Mouse (Mus musculus): Measurements from ENCODE around the gene Rhox4b. TPM values are rescaled to one million over a fixed set of nuclear protein-coding genes. Genes with fewer than 3 reads are reported as not detected.
"Not testable (repeated sequence)": the region's sequence is repeated elsewhere in the genome, so short reads cannot be mapped to it uniquely, and the experiment has no call there.

Gene Rhox4b
- polyA plus RNA-seq (2012; ENCODE audit: insufficient read depth, insufficient read length, low replicate concordance, missing spikeins) = not detected in 2 replicates

- not testable (repeated sequence) for H3K27ac ChIP-seq (ENCODE audit: insufficient read depth, low read depth, low read length); H3K4me1 ChIP-seq (ENCODE audit: control insufficient read depth, insufficient read depth, low read length); H3K4me3 ChIP-seq (ENCODE audit: insufficient read depth, low read depth, low read length)
- WGBS = 84% methylated on average over 14 of the region's 15 CpGs
Measured at GRCm38 (mm10) chrX:37432194-37432593, at the start of gene Rhox4b. Gene Rhox4b (plus strand): TSS chrX:37432494.

GRCm38 (mm10) chrX:37390548-37390947, 41.7 kb upstream of the Rhox4b start, which contains the start of gene Rhox4a2:
Gene Rhox4a2 (plus strand): TSS chrX:37390848.
- not testable (repeated sequence) for H3K4me1 ChIP-seq (ENCODE audit: control insufficient read depth, insufficient read depth, low read length); H3K4me3 ChIP-seq (ENCODE audit: insufficient read depth, low read depth, low read length)
- 100% methylated on average over 8 of the region's 16 CpGs for WGBS

GRCm38 (mm10) chrX:37411767-37412166, 20.5 kb upstream of the Rhox4b start, which contains the start of gene Rhox2b:
Gene Rhox2b (plus strand): TSS chrX:37412067.
- not testable (repeated sequence) for H3K4me1 ChIP-seq (ENCODE audit: control insufficient read depth, insufficient read depth, low read length); H3K27ac ChIP-seq (ENCODE audit: insufficient read depth, low read depth, low read length); H3K4me3 ChIP-seq (ENCODE audit: insufficient read depth, low read depth, low read length)
- WGBS = no CpG with 5 or more reads among the region's 9 CpGs

More at GRCm38 (mm10) chrX:37390548-37390947, 41.7 kb upstream of the Rhox4b start, which contains the start of gene Rhox4a2:
- H3K27ac ChIP-seq (ENCODE audit: insufficient read depth, low read depth, low read length) = not testable (repeated sequence)

GRCm38 (mm10) chrX:37453380-37453779, 21.1 kb downstream of the Rhox4b start, which contains the start of gene Rhox2c:
Gene Rhox2c (plus strand): TSS chrX:37453680.
- H3K4me1 ChIP-seq (ENCODE audit: control insufficient read depth, insufficient read depth, low read length); H3K4me3 ChIP-seq (ENCODE audit: insufficient read depth, low read depth, low read length); H3K27ac ChIP-seq (ENCODE audit: insufficient read depth, low read depth, low read length): not testable (repeated sequence)
- 94% methylated on average over 9 of the region's 10 CpGs for WGBS

- H3K27ac ChIP-seq (ENCODE audit: insufficient read depth, low read depth, low read length); H3K4me3 ChIP-seq (ENCODE audit: insufficient read depth, low read depth, low read length); H3K4me1 ChIP-seq (ENCODE audit: control insufficient read depth, insufficient read depth, low read length): not testable (repeated sequence)
- WGBS = 87% methylated on average over 3 of the region's 4 CpGs
Measured at GRCm38 (mm10) chrX:37458285-37458684, 26.0 kb downstream of the Rhox4b start, which contains the start of gene Rhox3c. Gene Rhox3c (plus strand): TSS chrX:37458585.

GRCm38 (mm10) chrX:37480037-37480436, 47.7 kb downstream of the Rhox4b start, which contains the start of gene Rhox4c:
Gene Rhox4c (plus strand): TSS chrX:37480337.
- WGBS = 93% methylated on average over 14 of the region's 14 CpGs
- H3K4me1 ChIP-seq (ENCODE audit: control insufficient read depth, insufficient read depth, low read length); H3K27ac ChIP-seq (ENCODE audit: insufficient read depth, low read depth, low read length); H3K4me3 ChIP-seq (ENCODE audit: insufficient read depth, low read depth, low read length): not testable (repeated sequence)

Other genes starting within 250 kb of the Rhox4b start
- not detected in 2 replicates for gene Ndufa1, start 241.3 kb upstream of the Rhox4b start, polyA plus RNA-seq (2012; ENCODE audit: insufficient read depth, insufficient read length, low replicate concordance, missing spikeins)
- gene Rnf113a1, start 241.2 kb upstream of the Rhox4b start, polyA plus RNA-seq (2012; ENCODE audit: insufficient read depth, insufficient read length, low replicate concordance, missing spikeins) = not detected in 2 replicates
- gene Gm9, start 221.5 kb upstream of the Rhox4b start, polyA plus RNA-seq (2012; ENCODE audit: insufficient read depth, insufficient read length, low replicate concordance, missing spikeins) = not detected in 2 replicates
- not detected in 2 replicates for gene Rhox1, start 210.2 kb upstream of the Rhox4b start, polyA plus RNA-seq (2012; ENCODE audit: insufficient read depth, insufficient read length, low replicate concordance, missing spikeins)
- not detected in 2 replicates for gene Rhox2a, start 187.5 kb upstream of the Rhox4b start, polyA plus RNA-seq (2012; ENCODE audit: insufficient read depth, insufficient read length, low replicate concordance, missing spikeins)
- gene Rhox3a, start 182.6 kb upstream of the Rhox4b start, polyA plus RNA-seq (2012; ENCODE audit: insufficient read depth, insufficient read length, low replicate concordance, missing spikeins) = not detected in 2 replicates
- gene Rhox4a, start 167.2 kb upstream of the Rhox4b start, polyA plus RNA-seq (2012; ENCODE audit: insufficient read depth, insufficient read length, low replicate concordance, missing spikeins) = not detected in 2 replicates
- gene Rhox3a2, start 52.5 kb upstream of the Rhox4b start, polyA plus RNA-seq (2012; ENCODE audit: insufficient read depth, insufficient read length, low replicate concordance, missing spikeins) = not detected in 2 replicates
- not detected in 2 replicates for gene Rhox4a2, start 41.6 kb upstream of the Rhox4b start, polyA plus RNA-seq (2012; ENCODE audit: insufficient read depth, insufficient read length, low replicate concordance, missing spikeins)
- gene Rhox2b, start 20.4 kb upstream of the Rhox4b start, polyA plus RNA-seq (2012; ENCODE audit: insufficient read depth, insufficient read length, low replicate concordance, missing spikeins) = not detected in 2 replicates
- gene Rhox2c, start 21.2 kb downstream of the Rhox4b start, polyA plus RNA-seq (2012; ENCODE audit: insufficient read depth, insufficient read length, low replicate concordance, missing spikeins) = not detected in 2 replicates
- not detected in 2 replicates for gene Rhox3c, start 26.1 kb downstream of the Rhox4b start, polyA plus RNA-seq (2012; ENCODE audit: insufficient read depth, insufficient read length, low replicate concordance, missing spikeins)
- not detected in 2 replicates for gene Rhox4c, start 47.8 kb downstream of the Rhox4b start, polyA plus RNA-seq (2012; ENCODE audit: insufficient read depth, insufficient read length, low replicate concordance, missing spikeins)
- not detected in 2 replicates for gene Rhox2d, start 60.9 kb downstream of the Rhox4b start, polyA plus RNA-seq (2012; ENCODE audit: insufficient read depth, insufficient read length, low replicate concordance, missing spikeins)
- not detected in 2 replicates for gene Rhox4d, start 81.9 kb downstream of the Rhox4b start, polyA plus RNA-seq (2012; ENCODE audit: insufficient read depth, insufficient read length, low replicate concordance, missing spikeins)
- not detected in 2 replicates for gene Rhox2e, start 98.0 kb downstream of the Rhox4b start, polyA plus RNA-seq (2012; ENCODE audit: insufficient read depth, insufficient read length, low replicate concordance, missing spikeins)
- not detected in 2 replicates for gene Rhox3e, start 109.5 kb downstream of the Rhox4b start, polyA plus RNA-seq (2012; ENCODE audit: insufficient read depth, insufficient read length, low replicate concordance, missing spikeins)
- not detected in 2 replicates for gene Rhox4e, start 124.9 kb downstream of the Rhox4b start, polyA plus RNA-seq (2012; ENCODE audit: insufficient read depth, insufficient read length, low replicate concordance, missing spikeins)
- gene Rhox2f, start 138.9 kb downstream of the Rhox4b start, polyA plus RNA-seq (2012; ENCODE audit: insufficient read depth, insufficient read length, low replicate concordance, missing spikeins) = not detected in 2 replicates
- gene Rhox3f, start 148.5 kb downstream of the Rhox4b start, polyA plus RNA-seq (2012; ENCODE audit: insufficient read depth, insufficient read length, low replicate concordance, missing spikeins) = not detected in 2 replicates
- not detected in 2 replicates for gene Rhox4f, start 175.2 kb downstream of the Rhox4b start, polyA plus RNA-seq (2012; ENCODE audit: insufficient read depth, insufficient read length, low replicate concordance, missing spikeins)
- not detected in 2 replicates for gene Rhox3g, start 196.1 kb downstream of the Rhox4b start, polyA plus RNA-seq (2012; ENCODE audit: insufficient read depth, insufficient read length, low replicate concordance, missing spikeins)
- gene Rhox2g, start 211.0 kb downstream of the Rhox4b start, polyA plus RNA-seq (2012; ENCODE audit: insufficient read depth, insufficient read length, low replicate concordance, missing spikeins) = not detected in 2 replicates
- not detected in 2 replicates for gene Rhox4g, start 218.8 kb downstream of the Rhox4b start, polyA plus RNA-seq (2012; ENCODE audit: insufficient read depth, insufficient read length, low replicate concordance, missing spikeins)
- not detected in 2 replicates for gene Rhox3h, start 236.3 kb downstream of the Rhox4b start, polyA plus RNA-seq (2012; ENCODE audit: insufficient read depth, insufficient read length, low replicate concordance, missing spikeins)
- gene Rhox2h, start 240.8 kb downstream of the Rhox4b start, polyA plus RNA-seq (2012; ENCODE audit: insufficient read depth, insufficient read length, low replicate concordance, missing spikeins) = not detected in 2 replicates

Measured in olfactory bulb, adult 2 months (tissue).